Mouse (Mus musculus) kidney, postnatal 0 days (tissue): Measurements from ENCODE around the gene Pex5l. TPM values are rescaled to one million over a fixed set of nuclear protein-coding genes. Genes with fewer than 3 reads are reported as not detected.

Experiments used
- ATAC-seq: fragments of 200-750 bp; cut with Nextera tagmentation; replicated peaks from 2 replicates; pipeline ENCODE4 v1.8.0; 2017; ENCODE audit warnings: low read depth, moderate number of reproducible peaks, moderate TSS enrichment, moderate library complexity; ENCODE audit not compliant: low FRiP score
- DNase-seq: peaks from one replicate; pipeline ENCODE4 v3.0.0-alpha.2; 2016; ENCODE audit warnings: low spot score
- H3K27ac ChIP-seq: fragments of 300-500 bp; sonication (generic); 2 replicates; pipeline ENCODE4 v1.5.1; 2014; ENCODE audit warnings: mild to moderate bottlenecking
- H3K27me3 ChIP-seq: fragments of 300-500 bp; sonication (generic); 2 replicates; pipeline ENCODE4 v1.6.1; 2014; ENCODE audit warnings: low read length, mixed read lengths; ENCODE audit not compliant: insufficient read depth
- H3K36me3 ChIP-seq: fragments of 300-500 bp; sonication (generic); 2 replicates; pipeline ENCODE4 v1.6.1; 2014; ENCODE audit warnings: low read length, mixed read lengths; ENCODE audit not compliant: insufficient read depth
- H3K4me1 ChIP-seq: fragments of 300-500 bp; sonication (generic); replicated peaks from 2 replicates; pipeline ENCODE4 v1.6.1; 2014; ENCODE audit warnings: antibody characterized with exemption, low read length, mixed read lengths; ENCODE audit not compliant: insufficient read depth
- H3K4me2 ChIP-seq: fragments of 300-500 bp; sonication (generic); 2 replicates; pipeline ENCODE4 v1.6.1; 2014; ENCODE audit warnings: mild to moderate bottlenecking, low read length, moderate library complexity, mixed read lengths
- H3K4me3 ChIP-seq: fragments of 300-500 bp; sonication (generic); replicated peaks from 2 replicates; pipeline ENCODE4 v1.5.1; 2014; ENCODE audit warnings: low read depth, low read length
- H3K9ac ChIP-seq: fragments of 300-500 bp; sonication (generic); 2 replicates; pipeline ENCODE4 v1.6.1; 2014; ENCODE audit warnings: low read depth, low read length
- H3K9me3 ChIP-seq: fragments of 300-500 bp; sonication (generic); replicated peaks from 2 replicates; pipeline ENCODE4 v1.6.1; 2016; ENCODE audit warnings: low read length, inconsistent platforms, mixed read lengths
- CTCF ChIP-seq: IDR thresholded peaks from 2 replicates; pipeline ENCODE4 v1.5.1; 2016; ENCODE audit warnings: antibody characterized with exemption, low read depth, mild to moderate bottlenecking, moderate library complexity
- WGBS: fragments of 180-500 bp; shearing (Covaris S2); extraction: QIAGEN DNeasy Blood & Tissue Kit; methylation state at CpG from one replicate; pipeline ENCODE4 v1.1.7; 2014; 5-methylcytosine and 5-hydroxymethylcytosine counted together
- polyA plus RNA-seq: library from polyadenylated mRNA; unstranded; fragments of >200 nt; fragmentation: Nextera tagmentation; extraction: Ambion mirVana; gene quantifications from 2 replicates; pipeline ENCODE4 v1.2.1, GENCODE M21; 2015

The Pex5l gene
- polyA plus RNA-seq, 1 experiment from 2014 or later = 0.13 TPM

DNA sequence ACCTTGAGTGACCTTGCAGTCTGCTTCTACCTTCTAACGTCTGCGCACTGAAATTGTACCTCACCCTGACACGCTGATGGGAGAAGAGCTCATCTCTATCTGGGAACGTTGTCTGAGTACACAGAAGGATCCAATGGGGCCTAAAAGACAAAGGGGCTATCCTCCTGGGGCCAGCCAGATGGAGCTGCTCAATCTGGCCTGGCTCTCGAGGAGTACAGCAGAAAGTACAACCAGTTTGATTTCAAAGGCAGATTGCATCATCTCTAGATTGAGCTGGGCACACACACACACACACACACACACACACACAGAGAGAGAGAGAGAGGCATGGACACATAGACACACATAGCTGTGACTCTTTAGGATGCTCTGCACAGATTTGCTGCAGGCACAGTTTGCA, 94.7 kb downstream of the Pex5l start:
- Histone ChIP-seq H3K9me3 (no peaks in the 10 kb centered on the region), H3K4me2 (no peak overlapping the region), H3K27ac (no peak overlapping the region), H3K9ac (no peak overlapping the region), H3K27me3 (no peaks in the 10 kb centered on the region), H3K4me1 (no peaks in the 10 kb centered on the region), H3K4me3 (no peak overlapping the region), H3K36me3 (no peaks in the 10 kb centered on the region)
- ATAC-seq = no peak
- TF ChIP-seq CTCF = no peak
- no peak for DNase-seq
- 53% methylated on average over 5 of the region's 5 CpGs for WGBS

DNA sequence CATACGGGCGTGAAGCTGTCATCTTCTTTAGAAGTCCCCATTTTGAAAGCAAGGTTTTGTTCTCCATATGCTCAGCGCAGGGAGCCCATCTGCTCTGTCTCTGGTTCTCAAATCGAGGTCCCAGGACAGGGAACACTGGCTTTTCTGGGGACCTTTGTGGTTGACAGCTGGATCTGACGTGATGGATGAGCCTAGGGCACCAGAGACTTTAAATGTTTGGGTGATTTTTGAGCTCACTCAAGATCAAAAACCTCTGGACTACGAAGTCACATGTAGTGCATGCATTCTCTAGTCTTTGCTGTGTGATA, 98.3 kb downstream of the Pex5l start:
- no peak overlapping the region for H3K4me2 ChIP-seq
- H3K4me3 ChIP-seq = no peak overlapping the region
- H3K36me3 ChIP-seq = no peaks in the 10 kb centered on the region
- no peak overlapping the region for H3K27ac ChIP-seq
- no peak for TF ChIP-seq CTCF
- DNase-seq (no peak), ATAC-seq (no peak)
- WGBS = 76% methylated on average over 6 of the region's 6 CpGs
- no peaks in the 10 kb centered on the region for H3K27me3 ChIP-seq
- no peak overlapping the region for H3K9ac ChIP-seq
- no peaks in the 10 kb centered on the region for H3K4me1 ChIP-seq
- no peaks in the 10 kb centered on the region for H3K9me3 ChIP-seq

DNA sequence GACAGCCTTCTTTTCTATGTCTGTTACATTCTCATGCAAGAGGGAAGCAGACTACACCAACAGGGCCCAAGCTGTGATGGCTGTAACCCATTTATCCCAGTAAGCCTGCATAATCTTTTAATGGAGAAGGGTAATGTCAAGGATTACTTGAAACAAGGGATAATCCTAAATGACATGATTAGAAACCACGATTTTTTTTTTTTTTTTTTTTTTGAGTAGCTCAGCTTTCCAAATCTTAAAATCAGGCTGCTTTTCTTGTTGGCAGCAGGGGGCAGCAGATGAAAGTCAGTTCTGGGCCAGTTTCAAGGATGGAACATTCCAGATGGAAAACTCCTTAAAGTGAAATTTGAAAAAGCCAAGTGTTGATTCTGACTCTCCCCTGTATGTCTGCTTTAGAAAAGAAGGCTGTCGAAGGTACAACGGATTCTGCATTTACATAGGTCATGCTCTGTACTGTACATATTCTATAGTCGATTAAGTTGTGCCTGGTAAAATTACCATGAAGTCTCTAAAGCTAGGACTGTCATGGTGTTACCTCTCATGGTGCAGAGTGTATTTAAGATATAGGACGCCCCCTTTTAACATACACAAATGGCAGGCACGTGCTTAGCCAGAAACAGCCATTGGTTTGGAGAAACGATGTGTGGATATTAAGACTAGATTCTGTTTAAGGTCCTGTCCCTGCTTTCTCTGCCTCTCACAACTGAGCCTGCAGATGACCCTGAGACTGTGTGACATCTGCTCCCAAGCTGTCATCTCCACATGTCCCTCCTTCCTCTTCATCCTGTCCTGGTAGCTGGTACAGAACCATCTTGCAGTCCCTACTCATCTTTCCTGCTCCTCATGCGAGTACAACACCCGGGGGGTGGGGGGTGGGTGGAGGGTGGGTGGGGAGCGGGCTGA, 98.9 kb downstream of the Pex5l start:
- DNase-seq = peak; percentile 47
- no peak for ATAC-seq
- 66% methylated on average over 10 of the region's 10 CpGs for WGBS

DNA sequence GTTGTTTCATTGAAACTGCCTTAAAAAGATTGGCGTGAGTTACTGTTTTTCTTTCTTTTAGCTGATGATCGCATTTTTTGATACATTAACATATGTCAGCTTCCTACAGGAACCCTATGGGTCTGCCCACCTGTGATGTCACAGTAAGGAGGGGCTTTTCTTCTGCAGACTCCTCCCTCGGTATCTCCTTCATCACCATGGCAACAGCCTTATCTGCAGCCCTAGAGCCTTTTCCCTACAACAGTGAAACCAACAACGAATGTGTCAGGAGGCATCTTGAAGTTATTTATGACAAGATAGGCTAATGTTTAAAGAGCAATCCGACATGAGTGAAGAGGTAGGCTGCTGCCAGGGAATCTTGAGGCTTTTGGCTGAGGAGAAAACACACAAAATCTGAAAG, 118.5 kb downstream of the Pex5l start:
- no peak for ATAC-seq
- H3K36me3 ChIP-seq = no peaks in the 10 kb centered on the region
- H3K4me3 ChIP-seq = no peak overlapping the region
- no peaks in the 10 kb centered on the region for H3K4me1 ChIP-seq
- H3K4me2 ChIP-seq = no peak overlapping the region
- no peaks in the 10 kb centered on the region for H3K27me3 ChIP-seq
- DNase-seq = no peak
- no peak for TF ChIP-seq CTCF
- H3K27ac ChIP-seq = no peak overlapping the region
- no peaks in the 10 kb centered on the region for H3K9me3 ChIP-seq
- 50% methylated on average over 5 of the region's 5 CpGs for WGBS
- no peak overlapping the region for H3K9ac ChIP-seq

More for the DNA sequence above, 98.9 kb downstream of the Pex5l start:
- Histone ChIP-seq H3K27me3 (no peaks in the 10 kb centered on the region), H3K4me1 (no peaks in the 10 kb centered on the region), H3K9me3 (no peaks in the 10 kb centered on the region), H3K4me3 (no peak overlapping the region), H3K36me3 (no peaks in the 10 kb centered on the region), H3K27ac (no peak overlapping the region), H3K9ac (no peak overlapping the region), H3K4me2 (no peak overlapping the region)
- TF ChIP-seq CTCF = peak; percentile 65

DNA sequence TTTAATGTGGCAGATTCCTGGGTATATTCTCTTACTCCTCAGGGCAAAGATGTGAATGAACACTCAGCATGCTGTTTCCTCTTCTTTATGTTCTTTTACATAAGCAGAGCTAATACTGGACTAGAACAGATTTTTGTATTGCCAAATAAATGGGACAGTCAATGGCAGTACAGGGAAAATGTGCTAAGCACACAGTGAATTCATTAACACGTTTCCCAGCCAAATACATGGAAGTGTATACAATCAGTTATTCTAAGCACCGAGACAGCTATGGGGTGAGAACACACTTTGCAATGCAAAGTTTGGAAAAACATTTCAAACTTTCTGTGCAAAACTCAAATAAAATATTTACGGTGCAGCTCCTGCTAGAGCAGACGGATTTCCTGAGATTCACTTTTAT, 139.1 kb downstream of the Pex5l start:
- no peaks in the 10 kb centered on the region for H3K27me3 ChIP-seq
- no peak for TF ChIP-seq CTCF
- H3K36me3 ChIP-seq = no peaks in the 10 kb centered on the region
- WGBS = 53% methylated on average over 4 of the region's 4 CpGs
- H3K4me2 ChIP-seq = no peak overlapping the region
- no peaks in the 10 kb centered on the region for H3K4me1 ChIP-seq
- no peak overlapping the region for H3K4me3 ChIP-seq
- no peaks in the 10 kb centered on the region for H3K9me3 ChIP-seq
- no peak for ATAC-seq
- no peak for DNase-seq
- H3K27ac ChIP-seq = no peak overlapping the region
- no peak overlapping the region for H3K9ac ChIP-seq

DNA sequence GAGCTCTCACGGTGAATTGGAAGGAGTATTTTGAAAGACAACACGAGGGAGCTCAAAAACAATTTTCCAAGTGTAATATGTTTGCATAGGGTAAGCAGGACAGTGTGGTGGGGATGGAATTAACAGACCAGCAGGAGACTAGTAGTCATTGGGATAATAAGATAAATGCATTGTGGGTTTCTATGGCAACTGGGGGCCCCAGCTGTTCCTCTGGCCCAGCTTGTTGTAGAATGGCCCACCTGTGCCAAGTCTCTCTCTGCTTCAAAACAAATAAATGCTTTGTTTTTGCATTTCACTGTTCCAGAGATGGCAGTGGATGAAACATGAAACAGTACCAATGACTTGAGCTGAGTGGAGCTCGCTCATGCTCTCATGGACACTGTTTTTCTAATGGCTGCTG, 141.3 kb downstream of the Pex5l start:
- TF ChIP-seq CTCF = no peak
- H3K4me3 ChIP-seq = no peak overlapping the region
- no peaks in the 10 kb centered on the region for H3K36me3 ChIP-seq
- 84% methylated on average over 3 of the region's 3 CpGs for WGBS
- no peaks in the 10 kb centered on the region for H3K9me3 ChIP-seq
- no peaks in the 10 kb centered on the region for H3K27me3 ChIP-seq
- ATAC-seq = no peak
- no peak for DNase-seq
- H3K4me1 ChIP-seq = no peaks in the 10 kb centered on the region
- no peak overlapping the region for H3K27ac ChIP-seq
- H3K4me2 ChIP-seq = no peak overlapping the region
- no peak overlapping the region for H3K9ac ChIP-seq
